Mouse (Mus musculus) heart, postnatal 0 days (tissue): ENCODE measurements at regions not wholly inside any gene's neighbourhood (a gene's known extent, or its start where the extent isn't known, plus 50 kb on each side); places are given as distances from the start of the nearest gene placed in this dataset.

ENCODE experiments used
- CTCF ChIP-seq: IDR thresholded peaks from 2 replicates; pipeline ENCODE4 v1.5.1; 2016; ENCODE audit warnings: antibody characterized with exemption, control low read depth, low read depth
- EP300 ChIP-seq: IDR thresholded peaks from 2 replicates; pipeline ENCODE4 v1.6.1; 2016; ENCODE audit warnings: antibody characterized with exemption, low read depth

DNA sequence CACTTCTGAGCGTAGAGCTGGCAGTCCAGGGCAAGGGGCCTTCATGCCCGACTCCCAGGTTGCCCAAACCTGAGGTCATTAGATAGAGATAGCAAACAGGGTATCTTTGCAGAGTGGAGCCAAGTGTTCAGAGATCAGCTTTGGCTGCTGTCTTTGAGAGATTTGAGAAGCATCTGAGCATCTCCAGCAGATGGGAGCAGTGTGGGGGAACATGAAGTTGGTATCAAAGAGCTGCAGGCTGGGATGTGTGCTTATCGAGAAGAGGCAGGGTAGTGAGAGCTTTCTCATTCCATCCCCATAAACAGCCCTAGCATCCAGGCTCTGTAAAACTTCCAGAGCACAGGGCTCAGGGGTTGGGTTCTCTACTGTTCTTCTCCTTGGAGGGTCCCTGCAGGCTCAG, 52.9 kb upstream of the Ampd3 start:
- no peak for TF ChIP-seq EP300
- TF ChIP-seq CTCF, result no peak
